Mouse (Mus musculus): ENCODE data around the gene Hoxd9. TPM values are rescaled to one million over a fixed set of nuclear protein-coding genes. Genes with fewer than 3 reads are reported as not detected.

Gene Hoxd9
- polyA plus RNA-seq, 1 experiment from 2014 or later, result not detected

DNA sequence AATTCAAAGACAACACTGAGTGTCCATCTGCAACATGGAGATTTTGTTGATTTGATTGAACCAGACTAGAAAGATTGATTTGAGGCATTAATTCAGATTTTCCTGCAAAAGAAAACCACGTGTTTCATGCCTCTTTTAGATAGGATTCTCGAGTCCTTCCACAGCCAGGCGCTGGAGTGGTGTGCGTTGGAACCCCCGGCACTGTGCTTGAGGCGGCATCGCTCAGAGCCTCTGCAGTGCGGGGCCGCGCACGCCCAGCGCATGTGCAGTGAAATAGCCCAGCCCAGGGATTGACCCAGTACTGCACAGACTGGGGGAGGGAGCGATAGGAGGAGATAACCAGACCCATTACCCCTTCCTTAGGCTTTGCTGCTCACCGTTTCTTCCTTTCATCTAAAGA lies 17.4 kb downstream of the Hoxd9 start:
- Histone ChIP-seq H3K4me3 (ENCODE audit: low read depth, low read length) (no peak overlapping the region), H3K4me1 (ENCODE audit: control insufficient read depth, insufficient read depth, low read length) (no peaks in the 10 kb centered on the region), H3K4me2 (no peak overlapping the region), H3K27ac (ENCODE audit: low read depth, low read length) (no peak overlapping the region), H3K9ac (ENCODE audit: low read length) (no peak overlapping the region), H3K36me3 (ENCODE audit: control insufficient read depth, insufficient read depth, low read length) (no peaks in the 10 kb centered on the region), H3K9me3 (ENCODE audit: control insufficient read depth, low read length) (no peaks in the 10 kb centered on the region), H3K27me3 (ENCODE audit: control insufficient read depth, insufficient read depth, low read length) (peaks cover 97% of the 10 kb centered on the region)
- DNase-seq (ENCODE audit: low spot score, missing footprints) (peak; percentile 93), ATAC-seq (ENCODE audit: low FRiP score) (no peak)
- WGBS, result under 1% methylated on average over 14 of the region's 14 CpGs

DNA sequence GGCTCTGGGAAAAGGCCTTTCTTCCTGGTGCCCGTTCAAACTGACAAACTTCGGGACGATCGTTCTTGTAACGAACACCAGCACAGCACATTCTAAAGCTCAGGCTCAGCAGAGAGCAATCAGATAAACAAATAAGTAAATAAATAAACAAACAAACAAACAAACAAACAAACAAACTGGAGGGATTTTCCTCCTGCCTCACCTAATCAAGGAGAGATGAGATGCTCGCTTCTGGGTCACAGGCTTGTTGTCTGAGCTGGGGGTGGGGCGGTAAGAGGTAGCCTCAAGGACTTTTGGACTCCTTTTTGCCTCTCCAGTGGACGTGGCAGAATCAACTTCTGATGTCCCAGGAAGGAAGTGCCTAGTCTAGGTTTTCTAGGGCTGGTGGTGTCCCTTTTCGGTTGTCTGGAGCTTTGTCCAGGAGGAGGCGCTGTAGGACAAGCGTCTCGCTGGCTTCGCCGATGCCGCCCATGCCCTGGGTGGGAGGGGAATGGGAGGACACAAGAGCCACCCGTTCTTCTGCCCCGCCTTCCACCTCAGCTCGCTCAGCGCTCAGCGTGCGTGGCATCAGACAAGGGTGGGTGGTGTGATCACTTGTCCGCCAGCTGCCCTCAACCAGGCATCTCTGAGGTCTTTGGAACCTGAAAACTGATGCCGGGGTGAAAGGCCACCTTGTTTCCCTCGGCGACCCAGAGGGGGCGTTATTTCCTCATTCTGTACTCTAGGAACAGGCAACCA lies 18.1 kb downstream of the Hoxd9 start:
- no peak overlapping the region for H3K27ac ChIP-seq (ENCODE audit: low read depth, low read length)
- peak; percentile 93 for DNase-seq (ENCODE audit: low spot score, missing footprints)
- no peaks in the 10 kb centered on the region for H3K4me1 ChIP-seq (ENCODE audit: control insufficient read depth, insufficient read depth, low read length)
- no peaks in the 10 kb centered on the region for H3K9me3 ChIP-seq (ENCODE audit: control insufficient read depth, low read length)
- no peaks in the 10 kb centered on the region for H3K36me3 ChIP-seq (ENCODE audit: control insufficient read depth, insufficient read depth, low read length)
- H3K27me3 ChIP-seq (ENCODE audit: control insufficient read depth, insufficient read depth, low read length), result peaks cover 97% of the 10 kb centered on the region
- ATAC-seq (ENCODE audit: low FRiP score), result peak; percentile 79
- H3K4me3 ChIP-seq (ENCODE audit: low read depth, low read length), result no peak overlapping the region
- peak overlapping the region; percentile 28; the same call in 1 of the 2 replicates for H3K4me2 ChIP-seq
- no peak overlapping the region for H3K9ac ChIP-seq (ENCODE audit: low read length)
- 2% methylated on average over 26 of the region's 26 CpGs for WGBS

DNA sequence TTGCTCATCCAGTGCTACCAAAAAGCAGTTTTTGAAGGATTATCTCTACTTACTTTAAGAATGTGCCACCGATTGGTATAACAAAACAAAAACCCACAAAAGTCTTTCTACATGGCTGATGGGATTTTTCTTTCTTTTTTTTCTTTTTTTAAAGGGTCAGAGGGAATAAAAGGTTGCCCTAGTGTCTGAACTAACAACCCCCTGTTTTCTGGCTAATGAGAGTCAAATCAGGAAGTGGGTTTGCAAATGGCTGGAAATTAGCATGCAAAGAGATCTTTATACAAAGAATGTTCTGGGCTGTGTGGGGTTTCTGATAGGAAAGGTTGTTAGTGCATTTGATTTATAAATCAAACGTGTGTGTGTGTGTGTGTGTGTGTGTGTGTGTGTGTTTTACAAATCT lies 22.9 kb downstream of the Hoxd9 start:
- Histone ChIP-seq H3K9me3 (ENCODE audit: control insufficient read depth, low read length) (no peaks in the 10 kb centered on the region), H3K27ac (ENCODE audit: low read depth, low read length) (no peak overlapping the region), H3K36me3 (ENCODE audit: control insufficient read depth, insufficient read depth, low read length) (no peaks in the 10 kb centered on the region), H3K4me3 (ENCODE audit: low read depth, low read length) (no peak overlapping the region), H3K4me2 (no peak overlapping the region), H3K9ac (ENCODE audit: low read length) (no peak overlapping the region), H3K27me3 (ENCODE audit: control insufficient read depth, insufficient read depth, low read length) (peaks cover 99% of the 10 kb centered on the region), H3K4me1 (ENCODE audit: control insufficient read depth, insufficient read depth, low read length) (no peaks in the 10 kb centered on the region)
- DNase-seq (ENCODE audit: low spot score, missing footprints) (no peak), ATAC-seq (ENCODE audit: low FRiP score) (no peak)
- WGBS, result 4% methylated on average over 2 of the region's 2 CpGs

DNA sequence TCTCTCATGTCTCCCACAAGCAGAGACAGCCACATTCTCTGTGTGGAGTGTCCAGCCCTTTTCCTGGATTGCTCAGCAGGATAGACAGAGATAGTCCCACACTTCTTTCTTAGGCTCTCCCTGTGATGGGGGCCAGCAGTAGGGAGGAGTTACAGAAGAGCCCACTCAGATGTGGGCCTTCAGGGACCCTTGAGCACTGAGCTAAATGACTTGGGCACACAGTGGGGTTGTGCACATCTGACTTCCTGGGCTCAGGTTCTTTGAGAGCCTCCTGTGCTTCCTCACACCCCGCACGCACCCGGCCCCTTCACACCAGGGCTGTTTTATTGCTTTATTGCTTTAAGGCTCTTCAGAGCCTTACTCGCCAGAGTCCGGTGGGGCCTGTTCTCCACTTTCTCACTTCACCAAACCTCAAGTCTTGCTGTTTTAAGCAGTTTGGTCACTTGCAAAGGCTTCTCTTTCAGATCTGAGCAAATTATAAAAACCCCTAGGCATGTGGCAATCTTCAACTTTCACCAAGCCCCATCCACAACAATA lies 23.5 kb downstream of the Hoxd9 start:
- 7% methylated on average over 5 of the region's 5 CpGs for WGBS

DNA sequence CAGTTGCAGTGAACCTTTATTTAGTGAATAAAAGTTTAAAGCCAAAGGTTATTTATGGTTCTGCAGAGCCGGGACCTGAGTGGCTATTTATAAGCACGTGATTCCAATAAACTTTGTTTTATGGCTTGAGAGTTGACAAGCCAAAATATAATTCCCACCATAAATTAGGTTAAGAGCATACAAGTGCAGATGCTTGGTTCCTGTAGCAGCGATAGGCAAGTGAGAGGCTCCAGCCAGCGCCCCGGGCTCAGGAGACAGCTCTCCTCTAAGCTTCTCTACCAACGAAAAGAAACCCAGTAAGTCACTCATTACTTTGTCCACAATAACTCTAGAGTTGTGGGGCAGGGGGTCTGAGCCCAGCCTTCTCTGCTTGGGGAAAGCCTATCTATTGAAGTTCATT lies 24.4 kb downstream of the Hoxd9 start:
- Histone ChIP-seq H3K4me1 (ENCODE audit: control insufficient read depth, insufficient read depth, low read length) (no peaks in the 10 kb centered on the region), H3K36me3 (ENCODE audit: control insufficient read depth, insufficient read depth, low read length) (no peaks in the 10 kb centered on the region), H3K9me3 (ENCODE audit: control insufficient read depth, low read length) (no peaks in the 10 kb centered on the region), H3K4me3 (ENCODE audit: low read depth, low read length) (no peak overlapping the region), H3K27me3 (ENCODE audit: control insufficient read depth, insufficient read depth, low read length) (peaks cover 99% of the 10 kb centered on the region), H3K9ac (ENCODE audit: low read length) (no peak overlapping the region), H3K4me2 (no peak overlapping the region), H3K27ac (ENCODE audit: low read depth, low read length) (no peak overlapping the region)
- no peak for DNase-seq (ENCODE audit: low spot score, missing footprints)
- ATAC-seq (ENCODE audit: low FRiP score), result no peak
- WGBS, result 6% methylated on average over 6 of the region's 6 CpGs

More for the DNA sequence above, 23.5 kb downstream of the Hoxd9 start:
- no peak overlapping the region for H3K4me2 ChIP-seq
- no peaks in the 10 kb centered on the region for H3K4me1 ChIP-seq (ENCODE audit: control insufficient read depth, insufficient read depth, low read length)
- H3K4me3 ChIP-seq (ENCODE audit: low read depth, low read length), result no peak overlapping the region
- no peaks in the 10 kb centered on the region for H3K9me3 ChIP-seq (ENCODE audit: control insufficient read depth, low read length)
- DNase-seq (ENCODE audit: low spot score, missing footprints), result no peak
- ATAC-seq (ENCODE audit: low FRiP score), result no peak
- H3K27me3 ChIP-seq (ENCODE audit: control insufficient read depth, insufficient read depth, low read length), result peaks cover 99% of the 10 kb centered on the region
- H3K9ac ChIP-seq (ENCODE audit: low read length), result no peak overlapping the region
- H3K36me3 ChIP-seq (ENCODE audit: control insufficient read depth, insufficient read depth, low read length), result no peaks in the 10 kb centered on the region
- H3K27ac ChIP-seq (ENCODE audit: low read depth, low read length), result no peak overlapping the region

DNA sequence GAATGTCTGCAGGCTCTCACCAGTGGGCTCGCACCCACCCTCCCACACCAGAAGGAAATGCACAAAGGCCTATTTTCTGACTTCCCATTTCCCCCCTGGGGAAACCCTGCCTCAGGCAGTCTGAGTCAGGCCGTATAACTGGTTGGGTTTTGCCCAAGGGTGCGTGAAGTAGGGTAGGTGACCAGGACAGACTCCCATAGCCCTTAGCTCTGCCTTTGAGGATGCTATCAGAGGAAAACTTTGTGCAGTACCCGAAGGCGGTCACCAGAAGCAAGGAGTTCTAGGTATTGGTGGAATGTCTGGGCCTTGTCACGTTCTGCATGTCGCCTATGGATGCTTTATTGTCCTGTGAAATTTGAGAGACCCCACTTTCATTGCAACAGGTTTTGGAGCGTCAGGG lies 25.4 kb downstream of the Hoxd9 start:
- Histone ChIP-seq H3K4me3 (ENCODE audit: low read depth, low read length) (no peak overlapping the region), H3K4me2 (no peak overlapping the region), H3K9ac (ENCODE audit: low read length) (no peak overlapping the region), H3K36me3 (ENCODE audit: control insufficient read depth, insufficient read depth, low read length) (no peaks in the 10 kb centered on the region), H3K27ac (ENCODE audit: low read depth, low read length) (no peak overlapping the region), H3K27me3 (ENCODE audit: control insufficient read depth, insufficient read depth, low read length) (peaks cover 99% of the 10 kb centered on the region), H3K4me1 (ENCODE audit: control insufficient read depth, insufficient read depth, low read length) (peaks cover 6% of the 10 kb centered on the region), H3K9me3 (ENCODE audit: control insufficient read depth, low read length) (no peaks in the 10 kb centered on the region)
- DNase-seq (ENCODE audit: low spot score, missing footprints) (no peak), ATAC-seq (ENCODE audit: low FRiP score) (no peak)
- under 1% methylated on average over 8 of the region's 8 CpGs for WGBS

DNA sequence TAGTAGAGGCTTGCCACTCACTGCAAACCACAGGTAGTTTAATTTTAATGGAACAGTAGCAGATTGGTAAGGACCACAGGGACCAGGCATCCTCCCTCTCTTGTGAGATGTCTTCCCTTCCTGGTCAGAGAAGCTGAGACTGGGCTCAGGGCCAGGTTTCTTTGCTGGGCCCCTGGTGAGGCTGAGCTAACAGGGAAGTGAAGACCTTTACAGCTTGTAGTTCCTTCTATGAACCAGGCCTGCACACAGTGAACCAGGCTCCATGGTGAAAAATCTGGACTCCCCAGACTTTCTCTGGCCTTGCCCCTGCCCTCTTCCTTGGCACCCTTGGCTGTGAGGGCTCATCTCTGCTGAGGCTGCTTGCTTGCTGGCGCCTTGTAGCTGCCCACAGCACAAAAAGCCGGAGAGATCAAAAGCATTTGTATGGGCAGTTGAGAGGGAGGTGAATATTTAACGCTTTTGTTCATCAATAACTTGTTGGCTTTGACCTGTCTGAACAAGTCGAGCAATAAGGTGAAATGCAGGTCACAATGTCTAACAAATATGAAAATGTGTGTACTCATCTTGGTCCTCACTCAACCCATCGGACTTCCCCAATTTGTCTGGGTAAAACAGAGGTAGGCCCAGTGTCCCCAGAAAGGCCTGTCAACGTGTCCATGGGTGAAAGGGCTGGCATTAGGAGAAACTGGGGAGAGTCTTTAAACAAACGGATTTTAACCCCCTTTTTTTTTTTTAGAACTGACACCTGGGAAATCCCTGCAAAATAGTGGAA lies 26.9 kb downstream of the Hoxd9 start:
- H3K9me3 ChIP-seq (ENCODE audit: control insufficient read depth, low read length), result no peaks in the 10 kb centered on the region
- H3K4me3 ChIP-seq (ENCODE audit: low read depth, low read length), result no peak overlapping the region
- peaks cover 100% of the 10 kb centered on the region for H3K27me3 ChIP-seq (ENCODE audit: control insufficient read depth, insufficient read depth, low read length)
- H3K9ac ChIP-seq (ENCODE audit: low read length), result no peak overlapping the region
- H3K27ac ChIP-seq (ENCODE audit: low read depth, low read length), result no peak overlapping the region
- no peak for DNase-seq (ENCODE audit: low spot score, missing footprints)
- WGBS, result 6% methylated on average over 7 of the region's 7 CpGs
- no peak overlapping the region for H3K4me2 ChIP-seq
- ATAC-seq (ENCODE audit: low FRiP score), result no peak
- H3K4me1 ChIP-seq (ENCODE audit: control insufficient read depth, insufficient read depth, low read length), result peaks cover 6% of the 10 kb centered on the region
- no peaks in the 10 kb centered on the region for H3K36me3 ChIP-seq (ENCODE audit: control insufficient read depth, insufficient read depth, low read length)

DNA sequence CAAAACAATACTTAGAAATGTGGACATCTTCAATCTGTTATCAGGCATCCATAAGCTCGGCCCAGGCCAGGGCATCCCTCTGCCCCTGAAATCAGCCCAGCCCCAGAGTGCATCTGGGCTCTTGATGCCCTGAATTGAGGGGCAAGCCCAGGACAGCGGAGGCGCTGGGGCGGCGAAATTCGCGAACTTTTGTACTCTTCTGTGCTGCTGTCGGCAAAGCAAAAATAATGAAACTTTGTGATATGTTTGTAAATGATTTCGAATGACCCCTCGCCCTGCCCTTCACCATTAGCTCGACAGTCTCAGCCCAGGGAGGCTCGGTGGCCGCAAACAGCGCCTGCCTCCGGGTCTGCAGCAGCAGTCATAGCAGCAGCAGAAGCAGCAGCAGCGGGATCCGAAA lies 27.6 kb downstream of the Hoxd9 start:
- Histone ChIP-seq H3K4me1 (ENCODE audit: control insufficient read depth, insufficient read depth, low read length) (peaks cover 6% of the 10 kb centered on the region), H3K27me3 (ENCODE audit: control insufficient read depth, insufficient read depth, low read length) (peaks cover 98% of the 10 kb centered on the region), H3K4me3 (ENCODE audit: low read depth, low read length) (no peak overlapping the region), H3K9me3 (ENCODE audit: control insufficient read depth, low read length) (no peaks in the 10 kb centered on the region), H3K9ac (ENCODE audit: low read length) (no peak overlapping the region), H3K4me2 (no peak overlapping the region), H3K36me3 (ENCODE audit: control insufficient read depth, insufficient read depth, low read length) (no peaks in the 10 kb centered on the region), H3K27ac (ENCODE audit: low read depth, low read length) (no peak overlapping the region)
- peak; percentile 95 for DNase-seq (ENCODE audit: low spot score, missing footprints)
- no peak for ATAC-seq (ENCODE audit: low FRiP score)
- under 1% methylated on average over 17 of the region's 17 CpGs for WGBS

DNA sequence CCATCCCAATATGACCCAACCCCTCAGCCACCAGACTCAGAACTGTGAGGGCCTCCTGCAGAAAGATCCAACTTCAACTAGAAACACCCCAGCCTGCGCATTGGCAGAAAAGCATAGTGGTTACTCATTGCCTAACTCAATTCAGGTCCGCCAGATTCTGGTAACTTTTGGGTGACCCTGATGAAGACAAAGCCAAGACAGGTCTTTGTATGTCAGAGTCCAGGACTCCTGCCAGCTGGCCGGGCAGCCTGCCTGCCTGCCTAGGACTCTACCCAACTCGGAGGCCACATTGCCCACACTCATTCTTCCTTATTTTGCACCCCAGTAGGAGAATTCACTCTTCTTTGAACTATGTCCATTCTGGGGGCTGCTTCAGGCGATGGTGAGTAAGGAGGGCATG lies 29.0 kb downstream of the Hoxd9 start, which contains the start of gene Gm28230:
Gene Gm28230, plus strand, starts transcription at position 178 of the 400 bp plus-strand sequence.
- H3K4me1 ChIP-seq (ENCODE audit: control insufficient read depth, insufficient read depth, low read length), result peaks cover 6% of the 10 kb centered on the region
- no peak within 1 kb of the TSS for H3K9ac ChIP-seq (ENCODE audit: low read length)
- ATAC-seq (ENCODE audit: low FRiP score), result no peak
- H3K9me3 ChIP-seq (ENCODE audit: control insufficient read depth, low read length), result no peaks in the 10 kb centered on the region
- WGBS, result 5% methylated on average over 5 of the region's 5 CpGs
- peaks cover 97% of the 10 kb centered on the region for H3K27me3 ChIP-seq (ENCODE audit: control insufficient read depth, insufficient read depth, low read length)
- no peak within 1 kb of the TSS for H3K4me2 ChIP-seq
- no peak for DNase-seq (ENCODE audit: low spot score, missing footprints)
- H3K27ac ChIP-seq (ENCODE audit: low read depth, low read length), result no peak within 1 kb of the TSS
- 0 out of 2 replicates have a peak within 1 kb of the TSS, but pooled peaks have one; percentile 3 for H3K4me3 ChIP-seq (ENCODE audit: low read depth, low read length)
- no peaks in the 10 kb centered on the region for H3K36me3 ChIP-seq (ENCODE audit: control insufficient read depth, insufficient read depth, low read length)
